Mouse (Mus musculus): ENCODE data around the gene Rundc1.
A peak's percentile ranks its signal among the peaks of the same experiment; 100 is the strongest.
"Not testable (repeated sequence)": the region's sequence is repeated elsewhere in the genome, so short reads cannot be mapped to it uniquely, and the experiment has no call there.

The Rundc1 gene

DNA sequence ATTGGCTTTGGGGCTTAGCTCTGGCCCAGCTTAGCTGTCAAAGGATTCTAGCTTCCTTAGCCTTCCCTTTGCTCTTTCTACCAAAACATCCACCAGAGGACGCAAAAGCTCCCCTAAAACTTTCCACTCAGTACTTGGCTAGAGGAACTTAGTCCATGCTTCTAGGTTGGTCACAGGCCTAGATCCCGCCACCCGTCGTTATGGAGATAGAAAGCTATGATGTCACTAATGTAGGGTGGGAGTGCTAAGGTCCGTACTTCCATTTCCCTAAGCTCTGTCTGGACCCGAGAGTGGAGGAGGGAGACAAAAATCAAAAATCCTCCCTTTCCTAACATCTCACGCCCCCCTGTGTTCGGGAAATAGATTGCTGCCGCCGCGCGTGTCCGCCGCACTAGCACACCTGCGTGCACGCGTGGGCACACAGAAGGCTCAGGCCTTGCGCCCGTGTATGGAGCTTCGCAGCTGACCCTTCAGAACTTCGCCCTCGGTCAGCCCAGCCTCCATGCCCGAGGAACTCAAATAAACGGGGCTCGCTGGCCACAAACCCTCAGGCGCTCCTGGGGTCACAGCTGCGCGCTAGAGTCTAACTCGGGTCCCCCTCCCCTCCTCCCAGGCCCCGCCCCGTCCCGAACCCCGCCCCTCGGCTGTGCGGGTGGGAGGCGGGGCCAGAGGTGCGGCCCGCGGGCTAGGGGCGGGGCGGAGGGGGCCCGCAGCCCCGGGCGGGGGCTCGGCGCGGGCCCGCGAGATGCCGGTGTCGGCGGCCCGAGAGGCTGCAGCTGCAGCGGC lies 42.8 kb downstream of the Rundc1 start:
- peak; percentile 48 for DNase-seq

DNA sequence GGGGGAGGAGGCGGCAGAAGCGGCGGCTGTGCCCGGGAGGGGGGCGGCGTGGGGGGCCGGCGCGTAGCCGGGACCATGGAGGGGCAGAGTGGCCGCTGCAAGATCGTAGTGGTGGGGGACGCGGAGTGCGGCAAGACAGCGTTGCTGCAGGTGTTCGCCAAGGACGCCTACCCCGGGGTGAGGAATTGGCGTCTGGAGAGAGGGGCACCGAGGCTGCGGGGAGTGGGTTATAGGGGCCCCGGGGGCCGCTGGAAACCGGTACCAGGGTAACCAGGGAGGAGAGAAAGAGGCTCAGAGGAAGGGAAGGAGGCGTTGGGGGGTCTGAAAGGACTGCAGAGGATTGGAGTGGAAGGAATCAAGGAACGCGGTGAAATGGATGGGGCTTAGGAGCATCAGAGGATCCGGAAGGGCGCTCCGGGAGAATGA lies 43.4 kb downstream of the Rundc1 start:
- peak; percentile 29 for DNase-seq

DNA sequence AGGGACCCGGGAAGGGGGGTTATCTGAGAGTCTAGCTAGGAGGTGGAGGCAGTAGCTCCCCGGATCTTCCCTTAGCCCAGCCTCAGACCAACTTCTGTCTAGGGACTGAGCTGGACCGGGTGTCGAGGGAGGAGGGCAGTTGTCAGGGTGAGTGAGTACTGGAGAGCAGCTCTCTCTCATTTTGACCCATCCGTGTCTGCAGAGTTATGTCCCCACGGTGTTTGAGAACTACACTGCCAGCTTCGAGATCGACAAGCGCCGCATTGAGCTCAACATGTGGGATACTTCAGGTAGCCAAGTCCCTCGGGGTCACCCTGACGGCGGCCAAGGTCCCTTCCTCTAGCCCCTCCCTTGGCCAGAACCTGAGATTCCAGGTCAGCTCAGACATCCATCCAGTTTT lies 43.8 kb downstream of the Rundc1 start:
- DNase-seq: no peak

DNA sequence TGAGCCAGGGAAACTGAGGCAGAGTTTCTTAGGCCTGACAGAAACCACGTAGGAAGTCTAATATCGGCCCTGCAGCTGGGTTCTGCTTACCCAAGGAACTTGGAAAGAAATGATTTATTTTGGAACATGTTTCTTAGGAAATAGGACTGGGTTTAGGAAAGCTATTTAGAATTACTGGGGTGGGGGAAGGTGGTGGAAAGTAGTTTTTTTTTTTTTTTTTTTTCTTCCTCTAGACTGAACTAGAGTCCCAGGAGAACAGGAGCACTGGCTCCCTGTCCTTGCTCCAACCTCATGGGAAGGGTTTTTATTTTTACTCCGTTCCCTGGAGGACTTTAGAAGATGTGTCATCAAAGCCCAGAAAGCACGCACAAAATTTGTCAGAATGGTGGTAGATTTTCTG lies 44.3 kb downstream of the Rundc1 start:
- DNase-seq: no peak

DNA sequence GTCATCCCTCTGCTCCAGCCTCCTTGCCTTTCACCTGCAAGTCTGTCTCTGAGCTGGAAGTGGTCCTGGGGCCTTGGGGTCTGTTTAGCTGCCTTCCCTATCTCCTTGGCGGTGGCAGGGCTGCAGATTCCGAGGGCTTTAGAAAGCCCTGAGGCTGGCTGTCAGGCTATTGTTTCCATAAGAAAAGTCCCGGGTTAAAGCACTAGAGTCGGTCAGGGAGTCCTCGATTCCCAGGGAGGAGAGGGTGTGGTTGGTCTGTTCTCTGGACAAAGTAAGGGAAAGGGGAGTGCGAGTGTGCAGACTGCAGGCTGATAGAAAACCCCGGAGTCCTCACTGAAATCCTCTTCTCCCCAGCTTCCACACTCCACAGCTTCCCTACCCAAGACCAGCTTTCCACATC lies 45.3 kb downstream of the Rundc1 start:
- no peak for DNase-seq

DNA sequence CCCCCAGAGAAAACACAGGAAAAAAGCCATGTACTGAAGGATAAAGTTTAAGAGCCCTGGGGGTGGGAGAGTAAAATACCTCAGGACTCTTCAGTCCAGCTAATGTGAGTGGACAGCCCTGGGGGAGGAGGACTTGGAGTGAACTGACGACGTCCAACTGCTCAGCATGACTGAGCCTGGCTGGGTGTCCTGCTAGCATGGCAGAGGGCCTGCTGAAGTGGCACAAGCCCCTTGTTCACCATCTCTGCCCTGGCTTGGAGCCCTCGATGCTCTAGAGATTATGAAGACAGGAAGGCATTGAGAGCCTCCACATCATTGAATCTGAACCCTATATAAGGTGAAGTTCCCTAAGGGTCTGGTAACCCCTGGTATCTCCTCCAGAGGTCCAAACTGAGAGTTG lies 47.0 kb downstream of the Rundc1 start:
- DNase-seq: no peak

DNA sequence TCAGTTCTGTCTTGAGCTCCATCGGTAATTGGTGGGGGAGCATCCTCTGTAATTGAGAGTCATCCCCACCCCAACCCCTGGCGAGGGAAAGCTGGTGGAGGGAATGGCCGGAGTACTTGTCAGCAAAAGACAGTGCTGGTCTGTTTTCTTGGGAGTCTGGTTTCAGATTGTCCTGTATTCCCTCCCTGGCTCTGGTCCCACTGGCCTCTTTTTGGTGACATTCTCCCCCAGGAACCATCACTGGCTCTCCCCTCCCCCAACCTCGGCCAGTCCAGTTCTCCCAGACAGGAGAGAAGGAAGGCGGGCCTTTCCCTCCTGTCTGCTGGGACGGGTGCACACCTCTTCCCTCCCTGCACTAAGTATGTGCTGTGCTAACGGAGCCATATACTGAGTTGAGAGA lies 47.5 kb downstream of the Rundc1 start:
- no peak for DNase-seq

DNA sequence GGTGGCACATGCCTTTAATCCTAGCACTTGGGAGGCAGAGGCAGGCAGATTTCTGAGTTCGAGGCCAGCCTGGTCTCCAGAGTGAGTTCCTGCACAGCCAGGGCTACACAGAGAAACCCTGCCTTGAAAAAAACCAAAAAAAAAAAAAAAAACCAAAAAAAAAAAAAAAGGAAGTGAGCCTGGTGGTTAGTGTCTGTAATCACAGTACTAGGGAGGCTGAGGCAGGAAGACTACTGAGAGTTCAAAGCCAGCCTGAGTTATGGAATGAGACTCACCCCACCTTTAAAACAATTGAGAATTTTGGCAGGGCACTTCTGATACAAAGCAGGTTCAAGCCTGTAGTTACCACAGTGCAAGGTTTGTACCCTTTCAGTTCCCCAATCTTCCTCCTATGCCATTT lies 48.8 kb downstream of the Rundc1 start:
- DNase-seq: not testable (repeated sequence)

DNA sequence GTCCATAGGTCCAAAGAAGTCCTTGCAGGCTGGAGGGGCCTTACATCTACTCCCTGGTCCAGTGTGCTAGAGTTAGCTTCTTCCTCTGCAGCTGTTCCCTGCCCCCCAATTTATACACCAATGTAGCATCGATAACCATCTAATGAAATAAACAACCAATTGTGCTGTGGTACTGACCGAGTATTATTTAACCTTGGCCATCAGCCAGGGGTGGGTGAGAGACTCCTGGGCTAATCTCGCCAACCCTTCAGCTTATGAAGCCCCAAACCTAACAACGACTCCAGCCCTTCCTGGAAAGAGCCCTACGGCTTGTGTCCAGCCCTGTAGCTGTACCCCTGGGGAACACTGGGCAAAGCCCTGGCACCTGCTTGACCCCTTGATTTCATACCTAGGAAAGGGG lies 49.4 kb downstream of the Rundc1 start:
- DNase-seq: no peak

DNA sequence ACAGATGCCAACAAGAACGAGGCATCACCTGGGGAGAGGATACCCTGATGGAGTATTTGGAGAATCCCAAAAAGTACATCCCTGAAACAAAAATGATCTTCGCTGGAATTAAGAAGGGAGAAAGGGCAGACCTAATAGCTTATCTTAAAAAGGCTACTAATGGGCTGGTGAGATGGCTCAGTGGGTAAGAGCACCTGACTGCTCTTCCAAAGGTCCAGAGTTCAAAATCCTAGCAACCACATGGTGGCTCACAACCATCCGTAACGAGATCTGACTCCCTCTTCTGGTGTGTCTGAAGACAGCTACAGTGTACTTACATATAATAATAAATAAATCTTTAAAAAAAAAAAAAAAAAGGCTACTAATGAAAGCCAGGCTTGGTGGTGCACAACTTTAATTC lies 51.5 kb downstream of the Rundc1 start:
- not testable (repeated sequence) for DNase-seq

DNA sequence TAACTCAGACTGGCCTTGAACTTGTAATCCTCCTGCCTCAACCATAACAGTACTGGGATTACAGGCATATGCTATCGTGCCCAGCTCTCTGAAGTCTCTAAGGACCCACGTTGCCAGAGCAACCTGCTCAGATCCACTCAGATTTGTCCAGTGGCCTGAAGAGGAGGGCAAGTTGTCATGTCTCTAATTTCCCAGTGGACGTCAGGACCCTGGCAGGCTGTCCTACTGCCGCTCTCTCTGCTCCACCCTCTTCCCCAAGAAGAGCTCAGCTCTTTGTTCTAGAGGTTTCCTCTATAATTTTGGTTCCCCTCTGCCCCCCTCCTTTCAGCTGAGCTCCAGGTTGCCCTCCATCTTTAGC lies 52.3 kb downstream of the Rundc1 start:
- no peak for DNase-seq

DNA sequence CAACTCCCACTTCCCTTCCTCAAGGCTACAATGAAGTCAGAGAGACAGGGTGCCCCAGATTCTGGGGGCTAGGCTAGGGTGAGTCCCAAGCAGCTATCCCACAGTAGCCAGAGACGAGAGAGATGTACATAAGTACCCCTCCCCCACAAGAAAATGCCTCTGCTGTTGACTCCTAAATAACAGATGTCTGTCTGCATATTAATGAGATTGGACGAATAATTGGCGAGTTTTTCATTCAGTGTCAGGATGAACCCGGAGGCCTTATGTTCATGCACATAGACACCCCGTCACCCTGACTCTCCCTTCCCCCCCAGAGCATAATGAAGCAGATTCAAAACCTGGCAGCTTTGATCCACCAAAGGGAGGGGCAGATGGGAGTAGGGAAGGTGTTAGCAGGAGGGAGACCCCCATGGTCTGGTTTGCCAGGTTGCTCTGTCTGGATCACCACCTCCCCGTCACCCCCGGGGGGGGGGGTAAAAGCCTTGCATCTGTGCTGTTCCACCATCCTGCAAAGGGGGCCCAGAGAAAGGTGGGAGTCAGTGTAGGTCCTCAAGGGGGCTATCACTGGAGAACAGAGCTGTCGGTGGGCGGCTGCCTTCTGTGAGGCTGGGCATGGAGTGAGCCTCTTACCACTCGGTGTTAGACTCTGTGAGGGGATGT lies 52.8 kb downstream of the Rundc1 start:
- DNase-seq: no peak

DNA sequence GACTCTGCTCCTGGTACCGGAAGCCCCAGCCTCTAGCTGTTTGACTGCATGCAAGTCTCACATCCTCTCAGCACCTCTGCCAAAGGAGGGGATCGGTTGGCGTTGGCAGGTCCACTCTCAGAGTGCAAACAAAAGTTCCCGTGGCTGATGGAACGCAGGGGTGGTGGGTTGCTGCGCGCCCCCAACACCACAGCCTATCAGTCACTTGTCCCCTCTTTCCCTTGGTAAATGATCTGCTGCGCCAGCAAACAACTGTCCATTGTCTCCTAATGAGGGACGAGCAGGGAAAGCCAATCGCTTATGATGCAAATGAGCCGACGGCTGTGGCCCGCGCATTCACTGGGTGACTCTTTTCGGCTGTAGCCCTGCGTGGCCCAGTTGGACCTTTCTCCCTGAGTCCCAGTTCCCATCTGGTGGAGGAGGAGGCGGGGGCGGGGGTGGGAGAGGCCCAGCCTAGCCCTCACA lies 54.3 kb downstream of the Rundc1 start:
- DNase-seq: no peak

DNA sequence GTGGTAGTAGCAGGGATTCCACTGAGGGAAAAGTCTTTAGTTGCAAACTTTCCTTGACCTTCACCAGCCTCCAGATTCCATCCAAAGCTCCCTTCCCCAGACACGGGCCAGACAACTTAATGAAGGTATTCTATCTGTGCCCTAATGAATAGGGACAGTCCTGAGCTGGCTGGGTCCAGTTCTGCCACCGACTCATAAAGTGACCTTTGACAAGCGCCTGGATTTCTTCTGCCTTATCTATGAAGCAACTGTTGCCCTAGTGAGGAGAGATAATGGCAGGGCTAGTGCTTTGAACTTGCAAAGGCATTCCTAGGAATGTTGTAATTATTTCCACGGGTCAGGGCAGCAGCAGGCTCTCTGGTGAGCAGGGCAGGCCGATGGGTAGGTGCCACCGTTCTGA lies 56.0 kb downstream of the Rundc1 start:
- no peak for DNase-seq

DNA sequence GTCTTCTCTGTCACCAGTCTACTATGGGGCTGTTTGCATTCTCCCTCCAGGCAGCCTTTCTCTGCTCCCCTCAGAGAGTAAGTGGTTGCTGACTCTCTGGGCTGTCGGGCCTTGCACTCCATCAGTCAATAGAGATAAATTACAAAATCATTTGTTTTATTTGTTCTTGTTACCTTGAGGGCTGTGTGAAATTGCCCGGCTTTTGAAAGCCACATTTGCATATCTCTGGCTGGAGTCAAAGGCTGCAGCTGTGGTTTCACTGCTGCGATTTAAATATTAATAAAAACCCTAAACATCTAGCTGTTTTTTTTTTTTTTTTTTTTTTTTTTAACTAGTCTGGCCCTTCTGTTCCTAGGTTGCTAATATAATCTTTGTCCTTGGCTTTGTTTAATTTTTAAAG lies 58.9 kb downstream of the Rundc1 start:
- no peak for DNase-seq

DNA sequence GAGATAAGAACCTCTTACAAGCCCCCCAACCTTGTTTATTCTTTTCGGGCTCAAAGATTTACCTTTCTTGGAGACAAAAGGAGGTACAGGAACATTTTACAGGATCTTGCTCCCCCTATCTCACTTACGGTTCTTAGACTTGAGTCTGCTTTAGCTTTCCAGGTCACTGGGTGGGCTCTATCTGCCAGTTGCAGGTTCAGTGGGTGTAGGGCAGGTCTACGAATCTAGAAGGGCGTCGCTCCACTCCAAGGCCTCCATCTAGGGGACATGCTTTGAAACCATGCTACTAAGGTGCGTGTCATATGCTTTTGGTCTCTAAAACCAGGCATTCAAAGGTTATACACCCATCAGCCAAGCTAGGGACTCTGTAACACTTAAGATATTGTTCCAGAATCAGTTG lies 59.4 kb downstream of the Rundc1 start:
- DNase-seq: no peak

DNA sequence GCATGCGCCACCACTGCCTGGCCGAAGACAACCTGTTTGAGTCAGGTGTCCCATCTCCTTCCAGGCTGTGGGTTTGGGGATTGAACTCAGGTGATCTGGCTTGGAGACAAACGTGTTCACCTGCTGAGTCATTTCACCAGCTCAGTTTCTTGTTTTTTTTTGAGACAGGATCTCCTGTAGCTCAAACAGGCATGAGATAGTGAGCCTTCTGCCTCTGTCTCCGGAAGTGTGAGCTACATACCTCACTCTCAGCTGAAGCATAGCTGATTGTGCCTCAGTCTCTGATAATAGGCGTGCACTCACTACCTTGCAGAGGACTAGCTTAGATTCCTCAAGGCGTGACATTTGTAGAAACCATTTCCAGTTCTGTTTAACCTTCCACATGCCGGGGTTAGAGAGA lies 59.9 kb downstream of the Rundc1 start:
- DNase-seq: no peak

Data from cerebellum, adult 11 months (tissue).